Mouse (Mus musculus): ENCODE results near the gene Pnpo. TPM values are rescaled to one million over a fixed set of nuclear protein-coding genes. Genes with fewer than 3 reads are reported as not detected.

Gene Pnpo
- total RNA-seq, 2 experiments from 2014 or later, result 35.1 to 37.9 TPM

DNA sequence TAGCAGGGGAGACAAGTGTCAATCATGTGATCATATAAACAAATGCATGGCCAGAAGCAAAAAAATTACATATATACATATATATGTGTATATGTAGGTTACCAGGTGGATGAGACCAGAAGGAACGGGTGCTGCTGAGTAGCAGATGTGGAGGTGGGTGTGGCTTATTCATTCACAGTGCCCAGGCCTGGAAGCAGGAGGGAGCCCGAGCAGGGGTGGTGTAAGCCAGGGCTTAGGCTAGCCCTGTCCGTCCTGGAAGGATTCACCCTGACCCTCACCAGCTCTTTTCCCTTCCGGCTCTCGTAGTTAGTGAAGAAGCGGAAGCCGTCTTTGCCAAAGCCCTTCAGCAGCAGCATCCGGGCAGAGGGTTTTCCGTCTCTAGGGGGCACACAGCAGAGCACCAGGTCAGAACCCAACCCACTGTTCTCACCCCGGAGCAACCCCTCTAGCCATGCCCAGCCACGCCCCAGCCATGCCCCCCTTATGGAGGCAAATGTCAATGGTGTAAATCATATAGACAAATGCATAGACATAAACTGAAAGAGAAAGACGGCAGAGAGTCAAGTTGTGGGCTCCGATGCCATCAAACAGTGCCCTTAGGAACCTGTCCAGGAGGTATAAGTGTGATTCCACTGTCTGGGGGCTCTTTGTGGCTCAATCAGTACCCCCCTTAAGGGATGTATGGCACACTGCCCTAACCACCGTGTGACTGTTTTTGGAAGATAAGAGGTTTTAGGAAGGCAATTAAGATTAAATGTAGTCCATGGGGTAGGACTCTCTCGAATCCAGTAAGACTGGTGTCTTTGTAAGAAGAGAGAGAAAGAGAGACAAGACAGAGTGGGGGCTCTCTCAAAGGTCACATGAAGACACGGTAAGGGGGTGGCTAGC, 3.0 kb downstream of the Pnpo start:
- DNase-seq (ENCODE audit: extremely low spot score in 1 of 2, low spot score in 1 of 2), result no peak

DNA sequence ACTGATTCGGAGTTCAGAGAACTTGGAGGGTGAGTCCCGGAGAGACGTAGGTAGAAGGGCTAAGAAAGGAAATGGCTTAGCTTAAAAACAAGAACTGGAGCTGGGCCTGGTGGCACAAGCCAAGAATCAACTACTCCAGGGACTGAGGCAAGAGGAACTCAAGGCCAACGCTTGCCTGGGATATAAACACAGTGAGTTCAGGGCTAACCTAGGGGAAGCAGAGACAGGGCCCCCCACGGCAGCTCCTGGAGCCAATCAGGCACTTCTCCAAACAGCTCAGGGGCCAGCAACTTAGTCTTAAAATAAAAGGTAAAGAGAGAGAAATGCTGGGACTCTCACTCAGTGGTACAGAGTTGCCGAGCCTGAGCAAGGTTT, 5.4 kb downstream of the Pnpo start:
- no peak for DNase-seq (ENCODE audit: extremely low spot score in 1 of 2, low spot score in 1 of 2)

DNA sequence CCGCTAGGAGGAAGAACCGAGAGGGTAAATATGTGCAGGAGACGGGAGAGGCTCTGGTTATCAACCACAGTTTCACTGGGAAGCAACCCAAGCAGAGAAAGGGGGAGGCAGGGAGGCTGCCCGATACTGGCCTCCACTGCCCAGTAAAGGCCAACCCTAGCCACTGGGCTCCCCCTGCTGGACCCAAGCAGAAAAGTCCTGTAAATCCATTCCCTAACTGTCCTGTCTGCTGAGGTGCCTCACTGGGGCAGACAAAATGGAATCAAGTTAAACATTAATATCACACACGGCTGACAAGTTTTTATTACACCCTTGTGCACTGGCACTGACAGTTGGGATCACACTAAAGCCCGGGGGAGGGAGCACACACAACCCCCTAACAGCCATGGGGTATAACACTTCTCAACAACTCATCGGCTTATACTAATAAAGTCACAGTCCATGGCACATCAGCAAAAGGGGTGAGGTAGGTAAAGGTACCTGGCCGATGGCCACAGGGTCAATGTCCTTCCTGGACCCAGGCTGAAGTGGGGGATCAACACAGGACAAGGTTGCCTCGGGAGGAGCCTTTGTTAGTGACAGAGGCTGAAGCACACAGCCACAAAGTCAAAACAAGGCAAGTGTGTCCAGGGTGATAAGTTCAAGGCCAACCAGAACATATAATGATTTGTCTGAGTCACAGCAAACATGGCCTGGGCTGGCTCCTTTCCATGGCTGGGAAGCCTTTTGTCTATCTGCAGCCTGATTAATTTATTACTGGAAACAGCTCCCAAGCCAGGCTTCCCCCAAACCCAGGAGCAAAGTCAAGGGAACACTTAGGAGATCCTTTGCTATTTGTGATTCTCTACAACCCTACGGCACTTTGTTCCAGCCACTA, 6.0 kb downstream of the Pnpo start:
- DNase-seq (ENCODE audit: extremely low spot score in 1 of 2, low spot score in 1 of 2), result no peak

DNA sequence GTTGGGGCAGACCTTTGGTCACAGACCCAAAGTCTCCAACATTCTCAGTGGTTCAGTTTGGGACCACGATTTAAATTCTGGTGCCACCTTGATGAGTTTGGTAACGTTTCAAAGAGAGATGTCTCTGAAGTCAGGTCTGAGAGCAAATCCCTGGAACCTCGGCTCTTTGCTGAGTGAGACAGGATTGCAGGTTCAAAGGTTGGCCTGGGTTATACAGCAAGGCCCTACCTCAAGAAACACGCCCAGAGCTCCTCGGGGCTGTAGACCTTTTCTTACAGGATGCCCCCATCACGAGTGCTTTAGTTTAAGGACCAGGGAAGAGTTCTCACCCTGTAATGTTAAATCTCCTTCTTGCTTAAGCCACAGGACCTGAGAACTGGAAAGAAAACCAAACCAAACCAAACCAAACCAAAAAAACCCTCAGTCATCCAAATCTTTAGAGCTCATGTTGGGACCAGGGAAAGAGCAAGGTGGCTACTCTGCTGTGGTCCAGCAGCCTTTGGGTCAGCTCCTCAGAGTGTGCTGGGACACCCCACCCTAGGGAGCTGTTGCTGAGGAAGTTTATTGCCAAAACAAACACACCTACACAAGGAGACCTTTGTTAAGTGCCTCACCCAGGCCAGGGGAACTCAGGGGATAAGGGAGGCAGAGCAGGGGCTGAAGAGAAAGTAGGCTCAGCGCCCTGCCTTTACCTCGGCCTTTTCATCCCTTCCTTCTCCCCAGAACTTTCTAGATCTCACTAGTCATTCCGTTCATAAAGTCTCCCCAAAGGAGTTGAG, 7.7 kb downstream of the Pnpo start:
- no peak for DNase-seq (ENCODE audit: extremely low spot score in 1 of 2, low spot score in 1 of 2)

GRCm38 (mm10) chr11:96934921-96935356, 8.8 kb downstream of the Pnpo start:
- DNase-seq (ENCODE audit: extremely low spot score in 1 of 2, low spot score in 1 of 2), result no peak

- DNase-seq (ENCODE audit: extremely low spot score in 1 of 2, low spot score in 1 of 2), result no peak
Observed at GRCm38 (mm10) chr11:96933562-96934276, 10.1 kb downstream of the Pnpo start.

DNA sequence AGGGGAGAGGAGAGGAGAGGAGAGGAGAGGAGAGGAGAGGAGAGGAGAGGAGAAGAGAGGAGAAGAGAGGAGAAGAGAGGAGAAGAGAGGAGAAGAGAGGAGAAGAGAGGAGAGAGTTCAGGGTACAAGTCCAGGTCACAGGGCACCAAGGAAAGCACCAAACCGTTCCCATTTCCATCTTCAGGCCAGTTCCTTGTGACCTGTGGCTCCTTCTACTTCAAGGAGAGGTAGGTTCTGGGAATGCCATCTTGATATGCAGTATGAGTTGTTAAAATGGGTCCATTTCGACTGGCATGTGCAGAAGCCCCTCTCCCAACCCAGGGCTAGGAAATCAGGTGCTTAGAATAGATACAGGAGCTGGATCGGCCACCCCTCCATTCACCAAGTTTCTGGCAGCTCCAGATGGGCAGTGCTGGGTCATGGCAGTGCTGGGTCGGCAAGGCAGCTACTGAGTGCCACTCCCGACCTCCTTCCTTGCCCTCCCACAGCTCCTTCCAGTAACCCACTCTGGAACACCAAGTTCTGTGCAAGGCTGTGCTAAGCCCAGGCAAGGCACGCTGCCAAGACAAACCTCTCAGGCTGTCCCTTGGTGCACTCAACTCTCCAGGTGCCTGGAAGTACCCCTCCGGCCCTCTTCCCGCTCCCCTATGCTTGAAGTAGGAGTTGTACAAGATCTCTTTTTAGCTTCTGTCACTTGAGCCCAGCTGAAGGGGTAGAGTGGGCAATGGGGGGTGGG, 12.3 kb downstream of the Pnpo start:
- no peak for DNase-seq (ENCODE audit: extremely low spot score in 1 of 2, low spot score in 1 of 2)

DNA sequence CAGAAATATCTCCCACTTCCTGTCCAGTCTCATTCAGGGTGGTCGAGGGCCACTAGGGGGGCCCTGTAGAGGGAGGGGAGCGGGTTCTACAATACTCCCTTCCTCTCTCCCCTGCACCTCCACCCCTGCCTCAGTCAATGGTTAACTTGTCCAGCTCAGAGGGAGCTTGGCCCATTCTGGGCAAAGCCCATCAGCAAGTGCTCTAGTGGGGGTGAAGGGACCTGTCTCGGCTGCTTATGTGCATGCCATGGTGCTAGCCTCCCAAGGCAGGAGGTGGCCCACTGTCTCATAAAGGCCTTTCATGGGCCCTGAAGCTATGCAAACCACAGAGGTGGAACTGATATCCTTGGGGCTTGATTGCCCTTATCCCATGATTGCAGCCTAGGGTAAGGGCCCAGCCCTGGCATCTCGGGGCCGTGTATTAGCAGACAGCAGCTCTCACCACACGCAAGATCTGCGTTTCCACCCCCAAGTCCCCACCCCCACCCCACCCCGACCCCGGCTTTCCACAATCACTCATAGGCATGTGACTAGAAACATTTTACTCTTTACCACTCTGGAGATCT, 13.9 kb downstream of the Pnpo start:
- DNase-seq (ENCODE audit: extremely low spot score in 1 of 2, low spot score in 1 of 2), result no peak

DNA sequence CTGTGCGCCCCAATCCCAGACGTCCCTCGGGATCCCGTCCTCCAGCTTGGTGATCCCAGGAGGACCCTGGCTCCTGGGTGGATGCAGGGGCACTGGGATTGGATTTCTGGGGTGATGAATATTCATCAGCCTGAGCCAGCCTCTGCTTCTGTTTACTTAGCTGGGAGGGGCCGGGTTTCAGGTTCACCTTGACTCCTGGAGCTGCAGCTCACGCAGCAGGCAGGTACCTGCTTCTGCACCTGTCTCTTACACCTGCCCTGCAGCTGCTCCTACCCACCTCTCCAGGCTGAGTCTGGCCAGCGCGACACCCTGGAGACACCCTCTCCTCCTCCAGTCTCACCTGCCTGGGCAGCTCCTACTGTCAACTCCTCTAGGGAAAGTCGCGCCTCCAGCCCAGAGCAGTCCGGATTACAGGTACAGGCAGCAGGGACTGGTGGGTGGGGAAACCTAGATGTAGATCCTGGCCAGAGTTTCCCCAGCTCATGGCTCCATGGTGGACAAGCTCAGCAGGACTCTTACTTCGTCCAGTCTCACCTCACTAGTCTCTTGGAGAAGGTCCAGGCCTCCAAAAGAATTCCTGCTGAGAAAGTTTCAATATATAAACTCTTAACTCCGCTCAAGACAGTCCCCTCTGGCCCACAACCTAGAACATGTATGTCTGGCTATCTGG, 14.6 kb downstream of the Pnpo start:
- no peak for DNase-seq (ENCODE audit: extremely low spot score in 1 of 2, low spot score in 1 of 2)

GRCm38 (mm10) chr11:96928691-96929090, 15.1 kb downstream of the Pnpo start:
- no peak for DNase-seq (ENCODE audit: extremely low spot score in 1 of 2, low spot score in 1 of 2)

- no peak for DNase-seq (ENCODE audit: extremely low spot score in 1 of 2, low spot score in 1 of 2)
Observed at GRCm38 (mm10) chr11:96928088-96928487, 15.7 kb downstream of the Pnpo start, which contains the start of gene Prr15l. Gene Prr15l (plus strand): TSS chr11:96928104.

DNA sequence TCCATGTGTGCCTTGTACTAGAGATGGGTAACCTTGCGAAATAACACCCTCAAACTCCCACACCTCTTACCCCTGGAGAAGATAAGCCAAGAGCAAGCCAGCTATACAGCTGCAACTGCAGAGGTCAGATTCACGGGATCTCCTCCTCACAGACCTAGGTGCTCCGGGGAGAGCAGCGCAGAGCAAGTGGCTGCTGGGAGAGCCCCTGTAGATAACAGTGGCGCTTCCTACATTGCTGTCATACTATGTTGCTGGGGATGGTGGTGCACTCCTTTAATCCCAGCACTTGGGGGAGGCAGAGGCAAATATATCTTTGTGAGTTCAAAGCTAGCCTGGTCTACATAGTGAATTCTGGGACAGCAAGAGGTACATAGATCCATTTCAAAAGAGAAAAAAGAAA, 17.2 kb downstream of the Pnpo start:
- no peak for DNase-seq (ENCODE audit: extremely low spot score in 1 of 2, low spot score in 1 of 2)

- DNase-seq (ENCODE audit: extremely low spot score in 1 of 2, low spot score in 1 of 2), result no peak
Observed at GRCm38 (mm10) chr11:96925469-96926148, 18.2 kb downstream of the Pnpo start.

GRCm38 (mm10) chr11:96924861-96925260, 18.9 kb downstream of the Pnpo start:
- DNase-seq (ENCODE audit: extremely low spot score in 1 of 2, low spot score in 1 of 2), result no peak

- no peak for DNase-seq (ENCODE audit: extremely low spot score in 1 of 2, low spot score in 1 of 2)
Observed at GRCm38 (mm10) chr11:96919003-96919402, 24.8 kb downstream of the Pnpo start.

GRCm38 (mm10) chr11:96917415-96917814, 26.4 kb downstream of the Pnpo start:
- no peak for DNase-seq (ENCODE audit: extremely low spot score in 1 of 2, low spot score in 1 of 2)

GRCm38 (mm10) chr11:96916885-96917396, 26.8 kb downstream of the Pnpo start:
- no peak for DNase-seq (ENCODE audit: extremely low spot score in 1 of 2, low spot score in 1 of 2)
